Mouse (Mus musculus): ENCODE data around the gene Noct.

- TF ChIP-seq CTCF (IDR thresholded peaks at IDR 0.05; ENCODE audit: low read depth) (no peak), EP300 (IDR thresholded peaks at IDR 0.05; ENCODE audit: low read depth) (no peak)
Measured at GRCm38 (mm10) chr3:51232205-51232910, 8.1 kb downstream of the Noct start.

All from heart, postnatal 0 days (tissue).